Mouse (Mus musculus): Measurements from ENCODE around the gene Ncoa4. TPM values are rescaled to one million over a fixed set of nuclear protein-coding genes. Genes with fewer than 3 reads are reported as not detected.
A peak's percentile ranks its signal among the peaks of the same experiment; 100 is the strongest.

Ncoa4 gene
- polyA plus RNA-seq, 1 experiment from 2014 or later, result 126 TPM

DNA sequence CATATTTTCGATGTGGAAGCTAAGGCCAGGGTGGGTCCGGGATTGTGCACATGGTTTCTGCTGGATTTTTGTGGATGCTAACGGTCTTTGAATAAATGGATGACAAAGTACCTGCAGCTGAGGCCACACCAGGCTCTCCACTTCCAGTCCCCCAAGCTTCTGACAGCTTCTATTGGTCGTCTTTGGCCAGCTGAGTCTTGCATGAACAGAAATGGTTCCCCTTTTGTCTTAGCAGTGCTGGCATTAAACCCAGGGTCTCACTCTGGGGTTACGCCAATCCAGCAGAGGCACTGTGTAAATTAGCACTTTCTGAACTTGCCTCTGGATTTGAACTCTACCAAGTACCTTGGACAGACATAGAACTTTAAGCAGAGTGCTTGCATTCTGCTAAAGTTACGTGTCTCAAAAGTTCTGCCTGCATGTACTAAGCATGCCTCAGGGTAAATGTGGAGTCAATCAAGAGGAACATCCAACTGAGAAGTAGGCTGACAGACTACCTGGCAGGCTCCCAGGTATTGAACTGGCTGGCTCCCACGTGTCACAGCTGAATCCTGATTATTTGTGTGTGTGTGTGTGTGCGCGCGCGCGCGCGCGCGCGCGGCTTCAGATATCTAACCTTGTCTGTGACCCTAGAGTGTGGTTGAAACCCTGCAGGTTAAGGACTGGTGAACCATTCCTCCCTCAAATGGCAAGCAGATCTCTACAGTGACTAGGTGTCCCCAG is 7.3 kb upstream of the Ncoa4 start:
- Histone ChIP-seq H3K36me3 (ENCODE audit: control insufficient read depth, insufficient read depth, low read length) (no peaks in the 10 kb centered on the region), H3K9me3 (ENCODE audit: control insufficient read depth, low read length) (peaks cover 6% of the 10 kb centered on the region; the same call in 1 of the 2 replicates), H3K4me1 (ENCODE audit: control insufficient read depth, insufficient read depth, low read length) (no peaks in the 10 kb centered on the region), H3K27ac (replicated peaks; ENCODE audit: low read depth, low read length) (no peak overlapping the region), H3K27me3 (ENCODE audit: control insufficient read depth, insufficient read depth, low read length) (no peaks in the 10 kb centered on the region), H3K9ac (replicated peaks; ENCODE audit: low read length) (no peak overlapping the region), H3K4me3 (replicated peaks; ENCODE audit: low read depth, low read length) (no peak overlapping the region), H3K4me2 (ENCODE audit: low read length) (no peak overlapping the region)
- WGBS, result 91% methylated on average over 18 of the region's 18 CpGs
- DNase-seq (no peak), ATAC-seq (ENCODE audit: low FRiP score, low TSS enrichment) (no peak)

- Histone ChIP-seq H3K4me3 (replicated peaks; ENCODE audit: low read depth, low read length) (no peak overlapping the region), H3K4me1 (ENCODE audit: control insufficient read depth, insufficient read depth, low read length) (no peaks in the 10 kb centered on the region), H3K36me3 (ENCODE audit: control insufficient read depth, insufficient read depth, low read length) (no peaks in the 10 kb centered on the region), H3K27me3 (ENCODE audit: control insufficient read depth, insufficient read depth, low read length) (no peaks in the 10 kb centered on the region), H3K27ac (replicated peaks; ENCODE audit: low read depth, low read length) (no peak overlapping the region), H3K4me2 (ENCODE audit: low read length) (no peak overlapping the region), H3K9me3 (ENCODE audit: control insufficient read depth, low read length) (peaks cover 2% of the 10 kb centered on the region; the same call in 1 of the 2 replicates), H3K9ac (replicated peaks; ENCODE audit: low read length) (no peak overlapping the region)
- ATAC-seq (ENCODE audit: low FRiP score, low TSS enrichment) (no peak), DNase-seq (no peak)
- WGBS, result 91% methylated on average over 2 of the region's 2 CpGs
Observed at GRCm38 (mm10) chr14:32153156-32153555, 6.5 kb upstream of the Ncoa4 start.

GRCm38 (mm10) chr14:32154758-32155157 is 4.9 kb upstream of the Ncoa4 start:
- ATAC-seq (ENCODE audit: low FRiP score, low TSS enrichment) (no peak), DNase-seq (no peak)
- Histone ChIP-seq H3K27me3 (ENCODE audit: control insufficient read depth, insufficient read depth, low read length) (no peaks in the 10 kb centered on the region), H3K36me3 (ENCODE audit: control insufficient read depth, insufficient read depth, low read length) (no peaks in the 10 kb centered on the region), H3K4me1 (ENCODE audit: control insufficient read depth, insufficient read depth, low read length) (peaks cover 6% of the 10 kb centered on the region; the same call in 1 of the 2 replicates), H3K27ac (replicated peaks; ENCODE audit: low read depth, low read length) (no peak overlapping the region), H3K4me2 (ENCODE audit: low read length) (no peak overlapping the region), H3K4me3 (replicated peaks; ENCODE audit: low read depth, low read length) (no peak overlapping the region), H3K9ac (replicated peaks; ENCODE audit: low read length) (no peak overlapping the region), H3K9me3 (ENCODE audit: control insufficient read depth, low read length) (no peaks in the 10 kb centered on the region)
- WGBS, result 88% methylated on average over 6 of the region's 6 CpGs

- WGBS, result 37% methylated on average over 4 of the region's 4 CpGs
- no peak for DNase-seq
Observed at GRCm38 (mm10) chr14:32159150-32159670, 455 bp upstream of the Ncoa4 start.

DNA sequence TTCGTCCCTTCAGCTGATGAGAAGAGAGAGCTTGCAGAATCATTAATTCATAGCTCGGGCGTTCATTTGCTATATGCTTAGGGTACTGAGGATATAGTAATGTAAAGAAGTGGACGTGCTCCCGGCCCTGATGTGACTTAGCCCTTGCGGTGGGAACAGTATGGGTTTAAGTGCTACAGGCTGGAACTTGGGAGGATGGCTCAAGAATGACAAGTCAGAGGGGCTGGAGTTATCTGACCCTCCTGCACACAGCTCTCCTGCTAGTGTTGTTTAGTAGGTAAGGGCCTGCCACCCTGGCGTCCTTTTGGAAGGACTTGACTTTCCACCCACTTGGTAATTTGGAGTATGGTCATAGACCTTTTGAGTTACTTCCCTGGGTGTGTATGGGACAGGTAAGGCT is 898 bp downstream of the Ncoa4 start:
- WGBS, result 42% methylated on average over 7 of the region's 7 CpGs
- no peak for ATAC-seq (ENCODE audit: low FRiP score, low TSS enrichment)
- peak overlapping the region; percentile 75 for H3K4me3 ChIP-seq (replicated peaks; ENCODE audit: low read depth, low read length)
- no peak for DNase-seq
- peak overlapping the region; percentile 77 for H3K4me2 ChIP-seq (ENCODE audit: low read length)
- no peaks in the 10 kb centered on the region for H3K27me3 ChIP-seq (ENCODE audit: control insufficient read depth, insufficient read depth, low read length)
- H3K9me3 ChIP-seq (ENCODE audit: control insufficient read depth, low read length), result no peaks in the 10 kb centered on the region
- peak overlapping the region; percentile 94 for H3K9ac ChIP-seq (replicated peaks; ENCODE audit: low read length)
- H3K36me3 ChIP-seq (ENCODE audit: control insufficient read depth, insufficient read depth, low read length), result no peaks in the 10 kb centered on the region
- no peak overlapping the region for H3K27ac ChIP-seq (replicated peaks; ENCODE audit: low read depth, low read length)
- peaks cover 25% of the 10 kb centered on the region for H3K4me1 ChIP-seq (ENCODE audit: control insufficient read depth, insufficient read depth, low read length)

More at GRCm38 (mm10) chr14:32159150-32159670, 455 bp upstream of the Ncoa4 start:
- Histone ChIP-seq H3K4me1 (ENCODE audit: control insufficient read depth, insufficient read depth, low read length) (peaks cover 18% of the 10 kb centered on the region), H3K27me3 (ENCODE audit: control insufficient read depth, insufficient read depth, low read length) (no peaks in the 10 kb centered on the region), H3K4me2 (ENCODE audit: low read length) (peak overlapping the region; percentile 77), H3K9me3 (ENCODE audit: control insufficient read depth, low read length) (no peaks in the 10 kb centered on the region), H3K27ac (replicated peaks; ENCODE audit: low read depth, low read length) (peak overlapping the region; percentile 85), H3K4me3 (replicated peaks; ENCODE audit: low read depth, low read length) (peak overlapping the region; percentile 75), H3K36me3 (ENCODE audit: control insufficient read depth, insufficient read depth, low read length) (no peaks in the 10 kb centered on the region), H3K9ac (replicated peaks; ENCODE audit: low read length) (peak overlapping the region; percentile 42; the same call in 1 of the 2 replicates)
- ATAC-seq (ENCODE audit: low FRiP score, low TSS enrichment), result peak; percentile 10; the same call in 1 of the 2 replicates

- H3K27ac ChIP-seq (replicated peaks; ENCODE audit: low read depth, low read length), result no peak overlapping the region
- H3K4me1 ChIP-seq (ENCODE audit: control insufficient read depth, insufficient read depth, low read length), result peaks cover 27% of the 10 kb centered on the region
- no peaks in the 10 kb centered on the region for H3K9me3 ChIP-seq (ENCODE audit: control insufficient read depth, low read length)
- H3K4me2 ChIP-seq (ENCODE audit: low read length), result peak overlapping the region; percentile 77
- DNase-seq (no peak), ATAC-seq (ENCODE audit: low FRiP score, low TSS enrichment) (no peak)
- WGBS, result 93% methylated on average over 12 of the region's 12 CpGs
- H3K27me3 ChIP-seq (ENCODE audit: control insufficient read depth, insufficient read depth, low read length), result no peaks in the 10 kb centered on the region
- H3K9ac ChIP-seq (replicated peaks; ENCODE audit: low read length), result 0 out of 2 replicates have a peak overlapping the region, but pooled peaks have one; percentile 94
- no peak overlapping the region for H3K4me3 ChIP-seq (replicated peaks; ENCODE audit: low read depth, low read length)
- H3K36me3 ChIP-seq (ENCODE audit: control insufficient read depth, insufficient read depth, low read length), result no peaks in the 10 kb centered on the region
Observed at GRCm38 (mm10) chr14:32161090-32161885, 1.6 kb downstream of the Ncoa4 start.

DNA sequence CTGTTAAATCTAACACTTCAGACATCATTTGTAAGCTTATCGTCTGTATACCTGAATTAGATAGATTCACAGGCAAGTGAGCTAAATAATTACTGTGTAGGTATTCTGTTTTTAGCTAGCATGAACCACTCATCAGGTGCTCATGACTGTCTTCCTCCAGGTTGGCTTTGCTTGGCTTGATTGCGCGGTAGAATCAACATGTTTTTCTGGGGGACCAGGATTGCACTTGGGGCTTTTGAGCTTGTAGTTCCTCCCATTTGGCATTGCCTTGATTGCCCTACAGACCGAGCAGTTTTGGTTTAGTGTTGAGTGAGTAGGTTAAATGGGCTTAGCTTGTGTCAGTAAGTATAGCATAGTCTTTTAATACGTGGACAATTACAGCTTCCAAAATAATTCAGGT is 2.6 kb downstream of the Ncoa4 start:
- Histone ChIP-seq H3K4me3 (replicated peaks; ENCODE audit: low read depth, low read length) (no peak overlapping the region), H3K27me3 (ENCODE audit: control insufficient read depth, insufficient read depth, low read length) (no peaks in the 10 kb centered on the region), H3K4me1 (ENCODE audit: control insufficient read depth, insufficient read depth, low read length) (peaks cover 27% of the 10 kb centered on the region), H3K36me3 (ENCODE audit: control insufficient read depth, insufficient read depth, low read length) (no peaks in the 10 kb centered on the region), H3K9me3 (ENCODE audit: control insufficient read depth, low read length) (no peaks in the 10 kb centered on the region), H3K9ac (replicated peaks; ENCODE audit: low read length) (no peak overlapping the region), H3K4me2 (ENCODE audit: low read length) (no peak overlapping the region), H3K27ac (replicated peaks; ENCODE audit: low read depth, low read length) (no peak overlapping the region)
- ATAC-seq (ENCODE audit: low FRiP score, low TSS enrichment) (no peak), DNase-seq (no peak)
- whole genome bisulfite sequencing, result 92% methylated on average over 5 of the region's 5 CpGs

GRCm38 (mm10) chr14:32163203-32163888 is 3.7 kb downstream of the Ncoa4 start:
- no peak overlapping the region for H3K27ac ChIP-seq (replicated peaks; ENCODE audit: low read depth, low read length)
- ATAC-seq (ENCODE audit: low FRiP score, low TSS enrichment) (no peak), DNase-seq (no peak)
- no peak overlapping the region for H3K4me2 ChIP-seq (ENCODE audit: low read length)
- no peaks in the 10 kb centered on the region for H3K36me3 ChIP-seq (ENCODE audit: control insufficient read depth, insufficient read depth, low read length)
- no peaks in the 10 kb centered on the region for H3K9me3 ChIP-seq (ENCODE audit: control insufficient read depth, low read length)
- H3K4me3 ChIP-seq (replicated peaks; ENCODE audit: low read depth, low read length), result no peak overlapping the region
- H3K27me3 ChIP-seq (ENCODE audit: control insufficient read depth, insufficient read depth, low read length), result no peaks in the 10 kb centered on the region
- no peak overlapping the region for H3K9ac ChIP-seq (replicated peaks; ENCODE audit: low read length)
- peaks cover 27% of the 10 kb centered on the region for H3K4me1 ChIP-seq (ENCODE audit: control insufficient read depth, insufficient read depth, low read length)
- 92% methylated on average over 11 of the region's 11 CpGs for WGBS

Measured in midbrain, embryonic 14.5 days (tissue).